Mouse (Mus musculus) forebrain, embryonic 12.5 days (tissue): Measurements from ENCODE around the gene Slirp. TPM values are rescaled to one million over a fixed set of nuclear protein-coding genes. Genes with fewer than 3 reads are reported as not detected.

Source experiments
- microRNA-seq: library from miRNA; unstranded; fragments of <30 nt; microRNA quantifications from one replicate; pipeline ENCODE4, GENCODE M21; 2017
- polyA plus RNA-seq: library from polyadenylated mRNA; unstranded; fragments of >200 nt; fragmentation: Nextera tagmentation; extraction: Ambion mirVana; gene quantifications from 2 replicates; pipeline ENCODE4 v1.2.1, GENCODE M21; 2016

Slirp gene
- polyA plus RNA-seq, 1 experiment from 2014 or later = 293 TPM

Small RNAs within 50 kb of the gene (microRNA-seq; reads per million reads assigned to microRNA genes)
- 32.0 reads per million, percentile 39 among the genes with 10 or more reads in this experiment for gene Mir3068

Other genes starting within 250 kb of the Slirp start
- 1.4 and 1.7 TPM in 2 replicates for gene Samd15, start 244.2 kb upstream of the Slirp start, polyA plus RNA-seq
- 6.0 and 6.4 TPM in 2 replicates for gene Tmed8, start 243.4 kb upstream of the Slirp start, polyA plus RNA-seq
- 0.73 and 1.1 TPM in 2 replicates for gene Noxred1, start 205.2 kb upstream of the Slirp start, polyA plus RNA-seq
- 59.7 and 62.0 TPM in 2 replicates for gene Vipas39, start 177.6 kb upstream of the Slirp start, polyA plus RNA-seq
- gene Ahsa1, start 177.4 kb upstream of the Slirp start, polyA plus RNA-seq = 204 and 205 TPM in 2 replicates
- 1.2 and 1.8 TPM in 2 replicates for gene Ism2, start 144.2 kb upstream of the Slirp start, polyA plus RNA-seq
- 50.8 and 54.2 TPM in 2 replicates for gene Sptlc2, start 55.5 kb upstream of the Slirp start, polyA plus RNA-seq
- gene Alkbh1, start 121 bp downstream of the Slirp start, polyA plus RNA-seq = 48.8 and 55.9 TPM in 2 replicates
- gene Snw1, start 28.4 kb downstream of the Slirp start, polyA plus RNA-seq = 149 and 153 TPM in 2 replicates
- not detected in 2 replicates for gene Gm5788, start 50.8 kb downstream of the Slirp start, polyA plus RNA-seq
- not detected in 2 replicates for gene Gm8300, start 70.4 kb downstream of the Slirp start, polyA plus RNA-seq
- gene Oog1, start 158.8 kb downstream of the Slirp start, polyA plus RNA-seq = not detected in 2 replicates
- gene Gm4027, start 175.0 kb downstream of the Slirp start, polyA plus RNA-seq = not detected in 2 replicates
- not detected in 2 replicates for gene Gm16381, start 200.7 kb downstream of the Slirp start, polyA plus RNA-seq